Mouse (Mus musculus) small intestine, adult 2 months (tissue): ENCODE measurements around the gene Meox1.

Experiments used
- CTCF ChIP-seq: fragments of 200-500 bp; IDR thresholded peaks from 2 replicates; pipeline ENCODE4 v1.5.1; 2012; ENCODE audit warnings: low read depth, mild to moderate bottlenecking, control low read depth, inconsistent platforms, low read length, moderate library complexity, mixed read lengths; ENCODE audit not compliant: insufficient replicate concordance, insufficient read length; ENCODE audit errors: extremely low read depth
- POLR2A ChIP-seq: fragments of 200-500 bp; IDR thresholded peaks from 2 replicates; pipeline ENCODE4 v1.6.1; 2012; ENCODE audit warnings: low read depth, mild to moderate bottlenecking, control low read depth, inconsistent platforms, low read length, moderate library complexity

- TF ChIP-seq CTCF: peak; percentile 67; the same call in 1 of the 2 replicates
- no peak for TF ChIP-seq POLR2A
Measured at GRCm38 (mm10) chr11:101919660-101920059, 25.5 kb upstream of the Meox1 start.
